Mouse (Mus musculus) heart, postnatal 0 days (tissue): ENCODE data around the gene Gm37240. TPM values are rescaled to one million over a fixed set of nuclear protein-coding genes. Genes with fewer than 3 reads are reported as not detected.

Experiments
- ATAC-seq: fragments of 200-750 bp; cut with Nextera tagmentation; 2 replicates; pipeline ENCODE4 v1.8.0; 2017; ENCODE audit warnings: low read depth, moderate number of reproducible peaks, moderate library complexity; ENCODE audit not compliant: insufficient read depth
- DNase-seq: peaks from one replicate; pipeline ENCODE4 v3.0.0-alpha.2; 2016; ENCODE audit warnings: low spot score
- H3K27ac ChIP-seq: fragments of 300-500 bp; sonication (generic); 2 replicates; pipeline ENCODE4 v1.5.1; 2014; ENCODE audit warnings: low read depth, mild to moderate bottlenecking
- H3K27me3 ChIP-seq: fragments of 300-500 bp; sonication (generic); 2 replicates; pipeline ENCODE4 v1.6.1; 2014; ENCODE audit warnings: low read length, mixed read lengths; ENCODE audit not compliant: control insufficient read depth, insufficient read depth
- H3K36me3 ChIP-seq: fragments of 300-500 bp; sonication (generic); replicated peaks from 2 replicates; pipeline ENCODE4 v1.6.1; 2014; ENCODE audit warnings: low read length, mixed read lengths; ENCODE audit not compliant: control insufficient read depth, insufficient read depth
- H3K4me1 ChIP-seq: fragments of 300-500 bp; sonication (generic); 2 replicates; pipeline ENCODE4 v1.6.1; 2014; ENCODE audit warnings: antibody characterized with exemption; ENCODE audit not compliant: control insufficient read depth, insufficient read depth
- H3K4me2 ChIP-seq: fragments of 300-500 bp; sonication (generic); 2 replicates; pipeline ENCODE4 v1.6.1; 2014; ENCODE audit warnings: low read depth, mild to moderate bottlenecking, low read length, moderate library complexity
- H3K4me3 ChIP-seq: fragments of 300-500 bp; sonication (generic); 2 replicates; pipeline ENCODE4 v1.5.1; 2014; ENCODE audit warnings: low read depth, low read length
- H3K9ac ChIP-seq: fragments of 300-500 bp; sonication (generic); replicated peaks from 2 replicates; pipeline ENCODE4 v1.6.1; 2014; ENCODE audit warnings: low read depth, low read length, mixed read lengths
- H3K9me3 ChIP-seq: fragments of 300-500 bp; sonication (generic); replicated peaks from 2 replicates; pipeline ENCODE4 v1.6.1; 2016; ENCODE audit warnings: low read length; ENCODE audit not compliant: control insufficient read depth
- CTCF ChIP-seq: IDR thresholded peaks from 2 replicates; pipeline ENCODE4 v1.5.1; 2016; ENCODE audit warnings: antibody characterized with exemption, control low read depth, low read depth
- EP300 ChIP-seq: IDR thresholded peaks from 2 replicates; pipeline ENCODE4 v1.6.1; 2016; ENCODE audit warnings: antibody characterized with exemption, low read depth
- whole genome bisulfite sequencing: fragments of 180-500 bp; shearing (Covaris S2); extraction: QIAGEN DNeasy Blood & Tissue Kit; methylation state at CpG from one replicate; pipeline ENCODE4 v1.1.7; 2014; 5-methylcytosine and 5-hydroxymethylcytosine counted together
- polyA plus RNA-seq: library from polyadenylated mRNA; unstranded; fragments of >200 nt; fragmentation: Nextera tagmentation; extraction: Ambion mirVana; gene quantifications from 2 replicates; pipeline ENCODE4 v1.2.1, GENCODE M21; 2015
- total RNA-seq: library from RNA; depleted of rRNA; stranded (reverse); fragments of >200 nt; gene quantifications from 2 replicates; pipeline ENCODE4 v1.2.3, GENCODE M21; 2014; ENCODE audit warnings: low replicate concordance

The Gm37240 gene
- total and polyA plus RNA-seq, 2 experiments from 2014 or later = 21.7 to 72.1 TPM

DNA sequence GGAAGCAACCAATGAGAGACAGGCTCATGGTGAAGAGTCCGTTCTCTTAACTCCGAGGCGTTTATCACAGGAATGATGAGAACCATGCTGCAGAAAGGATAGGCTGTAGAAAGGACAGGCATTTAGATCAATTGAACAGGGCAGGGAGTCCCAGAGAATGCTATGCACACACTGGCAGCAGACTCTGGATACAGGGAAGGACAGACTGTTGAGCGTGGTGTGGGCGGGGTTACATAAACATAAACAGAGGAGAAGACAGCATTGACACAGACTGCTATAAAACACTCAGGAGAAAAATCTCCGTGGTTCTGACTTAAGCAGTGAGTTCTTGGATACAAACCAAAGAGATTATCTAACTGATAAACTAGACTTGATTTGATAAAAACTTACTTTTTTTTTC is 703.2 kb downstream of the Gm37240 start:
- Histone ChIP-seq H3K27ac (no peak overlapping the region), H3K4me1 (peaks cover 8% of the 10 kb centered on the region; the same call in 1 of the 2 replicates), H3K9ac (no peak overlapping the region), H3K9me3 (no peaks in the 10 kb centered on the region), H3K27me3 (no peaks in the 10 kb centered on the region), H3K4me2 (no peak overlapping the region), H3K36me3 (no peaks in the 10 kb centered on the region), H3K4me3 (no peak overlapping the region)
- DNase-seq (no peak), ATAC-seq (no peak)
- TF ChIP-seq EP300 (no peak), CTCF (no peak)
- 25% methylated on average over 6 of the region's 6 CpGs for WGBS

DNA sequence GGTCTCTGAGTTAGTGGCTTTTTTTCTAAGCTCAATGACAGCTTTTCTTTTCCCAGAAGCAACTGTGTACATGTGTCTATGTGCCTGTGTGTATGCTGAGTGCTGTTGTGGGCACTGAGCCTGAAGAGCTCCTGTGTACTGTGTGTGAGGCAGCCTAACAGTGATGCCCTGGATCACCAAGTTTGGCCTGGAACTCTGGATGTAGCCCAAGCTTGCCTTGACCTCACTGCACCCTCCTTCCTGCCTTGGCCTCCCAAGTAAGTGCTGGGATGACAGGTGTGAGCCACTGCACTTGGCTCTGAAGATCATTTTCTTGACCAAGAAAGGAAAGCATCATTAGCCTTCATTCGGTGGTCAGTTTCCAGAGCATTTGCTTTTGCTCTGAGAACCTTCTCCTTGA is 710.6 kb downstream of the Gm37240 start:
- Histone ChIP-seq H3K27me3 (no peaks in the 10 kb centered on the region), H3K36me3 (no peaks in the 10 kb centered on the region), H3K27ac (no peak overlapping the region), H3K4me3 (no peak overlapping the region), H3K9ac (no peak overlapping the region), H3K4me1 (peaks cover 4% of the 10 kb centered on the region; the same call in 1 of the 2 replicates), H3K9me3 (no peaks in the 10 kb centered on the region), H3K4me2 (no peak overlapping the region)
- ATAC-seq (no peak), DNase-seq (no peak)
- TF ChIP-seq CTCF (no peak), EP300 (no peak)
- 91% methylated on average over 1 of the region's 1 CpGs for WGBS

DNA sequence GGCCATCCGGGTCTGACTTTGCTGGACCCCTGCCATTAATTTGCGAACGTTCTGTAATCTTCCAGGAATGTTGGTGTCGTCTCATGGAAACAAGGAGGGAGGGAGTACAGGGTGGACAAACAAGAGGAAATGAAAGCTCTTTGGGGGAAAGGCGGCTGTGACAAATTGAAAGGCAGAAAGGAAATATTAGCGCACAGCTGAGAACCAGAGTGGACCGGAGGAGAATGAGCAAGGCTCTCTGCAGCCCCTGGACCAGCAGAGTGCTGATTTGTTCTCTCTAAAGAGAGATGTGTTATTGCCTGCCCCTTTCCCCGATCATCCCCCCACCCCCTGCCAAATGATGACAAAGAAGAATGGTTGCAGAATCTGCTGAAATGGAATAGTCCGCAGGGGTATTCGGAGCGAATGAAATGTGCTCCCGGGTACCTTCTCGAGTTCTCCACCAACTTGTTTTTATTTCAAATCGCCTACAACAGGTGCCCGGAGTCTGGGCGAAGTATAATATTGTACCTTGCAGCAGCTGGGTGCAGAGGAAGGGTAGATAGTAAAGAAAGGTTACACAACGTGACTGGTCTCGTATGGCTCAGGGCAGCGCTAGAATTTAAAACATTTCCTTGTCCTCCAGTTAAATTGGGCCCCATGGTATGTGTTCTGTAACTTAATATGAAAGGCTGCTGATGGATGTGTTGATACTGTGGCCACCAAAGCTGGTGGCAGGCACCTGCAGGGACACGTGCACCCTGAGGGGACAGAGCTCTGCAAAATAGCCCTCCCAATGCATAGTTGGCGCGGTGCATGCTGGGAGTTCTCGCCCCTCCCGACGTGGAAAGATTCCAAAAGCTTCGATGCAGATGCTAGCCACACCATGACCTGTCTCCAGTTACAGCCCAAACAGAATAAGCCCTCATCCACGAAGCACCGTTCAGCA is 712.5 kb downstream of the Gm37240 start:
- no peak for TF ChIP-seq EP300
- no peak for TF ChIP-seq CTCF
- H3K4me1 ChIP-seq = peaks cover 4% of the 10 kb centered on the region; the same call in 1 of the 2 replicates
- H3K9ac ChIP-seq = no peak overlapping the region
- DNase-seq (peak; percentile 50), ATAC-seq (peak; percentile 76)
- no peaks in the 10 kb centered on the region for H3K27me3 ChIP-seq
- no peaks in the 10 kb centered on the region for H3K9me3 ChIP-seq
- H3K27ac ChIP-seq = no peak overlapping the region
- H3K36me3 ChIP-seq = no peaks in the 10 kb centered on the region
- WGBS = 48% methylated on average over 28 of the region's 28 CpGs
- H3K4me3 ChIP-seq = no peak overlapping the region
- peak overlapping the region; percentile 24 for H3K4me2 ChIP-seq

DNA sequence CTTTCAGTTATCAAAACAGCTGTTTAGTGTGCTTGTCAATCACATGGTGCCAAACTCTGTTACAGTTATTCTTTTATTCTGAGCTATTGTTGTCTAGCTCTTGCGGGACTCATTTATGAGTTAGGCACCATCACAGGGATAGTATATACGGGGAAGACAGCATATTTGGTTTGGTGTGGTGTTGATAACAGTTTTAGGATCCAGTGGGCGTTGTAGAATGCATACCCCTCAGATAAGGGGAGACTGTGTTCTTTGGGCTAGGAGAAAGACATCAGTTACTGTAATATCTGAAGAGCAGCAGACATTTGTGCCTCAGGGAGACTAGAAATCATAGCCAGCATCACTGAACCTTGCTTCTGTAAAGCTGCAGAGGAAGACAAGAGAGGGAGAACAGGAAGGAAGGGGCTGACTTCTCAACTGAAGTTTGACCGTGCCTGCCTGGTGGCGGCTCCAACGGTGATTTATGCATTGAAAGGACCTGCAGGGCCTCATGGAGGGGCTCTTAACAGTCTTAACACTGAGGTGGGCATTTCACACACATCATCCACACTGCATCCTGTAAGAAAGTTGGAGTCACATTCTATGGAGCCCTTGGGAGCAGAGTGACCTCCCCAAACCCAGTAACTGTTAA is 713.8 kb downstream of the Gm37240 start:
- Histone ChIP-seq H3K36me3 (no peaks in the 10 kb centered on the region), H3K9me3 (no peaks in the 10 kb centered on the region), H3K27me3 (no peaks in the 10 kb centered on the region), H3K4me2 (no peak overlapping the region), H3K27ac (no peak overlapping the region), H3K4me3 (no peak overlapping the region), H3K9ac (no peak overlapping the region), H3K4me1 (peaks cover 4% of the 10 kb centered on the region; the same call in 1 of the 2 replicates)
- DNase-seq = no peak
- TF ChIP-seq CTCF (no peak), EP300 (no peak)
- no peak for ATAC-seq
- whole genome bisulfite sequencing = 54% methylated on average over 6 of the region's 6 CpGs

DNA sequence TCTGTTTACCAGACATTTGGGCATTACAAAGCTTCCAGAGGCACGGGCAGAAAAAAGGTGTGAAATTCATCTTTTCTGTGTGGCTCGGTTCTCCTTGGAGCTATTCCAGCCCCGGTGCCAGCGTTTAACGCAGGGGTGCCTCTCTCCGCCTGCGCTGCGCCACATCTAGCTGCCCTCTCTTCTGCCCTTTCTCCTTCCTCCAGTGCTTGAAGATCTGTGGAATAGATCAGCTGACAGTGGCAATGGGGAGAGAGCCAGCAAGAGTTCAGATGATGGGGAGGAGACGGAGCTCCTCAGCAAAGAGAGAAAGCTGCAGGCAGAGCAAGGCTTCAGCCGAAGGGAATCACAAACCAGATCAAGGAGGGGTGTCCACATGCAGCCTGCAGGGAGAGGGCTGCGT is 714.8 kb downstream of the Gm37240 start:
- Histone ChIP-seq H3K27ac (no peak overlapping the region), H3K9me3 (no peaks in the 10 kb centered on the region), H3K27me3 (no peaks in the 10 kb centered on the region), H3K4me2 (no peak overlapping the region), H3K9ac (no peak overlapping the region), H3K4me3 (no peak overlapping the region), H3K36me3 (no peaks in the 10 kb centered on the region), H3K4me1 (peaks cover 4% of the 10 kb centered on the region; the same call in 1 of the 2 replicates)
- DNase-seq (no peak), ATAC-seq (no peak)
- TF ChIP-seq CTCF (no peak), EP300 (no peak)
- 78% methylated on average over 11 of the region's 11 CpGs for WGBS
